Mouse (Mus musculus): ENCODE results near the gene Exoc6.

Exoc6 gene

GRCm38 (mm10) chr19:37689478-37689877, 139.3 kb downstream of the Exoc6 start:
- DNase-seq (ENCODE audit: extremely low spot score): no peak

GRCm38 (mm10) chr19:37690716-37691115, 140.5 kb downstream of the Exoc6 start:
- peak; percentile 75 for DNase-seq (ENCODE audit: extremely low spot score)

- DNase-seq (ENCODE audit: extremely low spot score): peak; percentile 57
These were observed 142.7 kb downstream of the Exoc6 start for GRCm38 (mm10) chr19:37692879-37693278.

- DNase-seq (ENCODE audit: extremely low spot score): no peak
These were observed 144.9 kb downstream of the Exoc6 start for GRCm38 (mm10) chr19:37695146-37695545.

- DNase-seq (ENCODE audit: extremely low spot score): peak; percentile 80
These were observed 145.8 kb downstream of the Exoc6 start for GRCm38 (mm10) chr19:37695762-37696602.

- peak; percentile 38 for DNase-seq (ENCODE audit: extremely low spot score)
These were observed 146.6 kb downstream of the Exoc6 start for GRCm38 (mm10) chr19:37696603-37697334.

- DNase-seq (ENCODE audit: extremely low spot score): no peak
These were observed 147.1 kb downstream of the Exoc6 start for GRCm38 (mm10) chr19:37697335-37697636.

GRCm38 (mm10) chr19:37697651-37698272, 147.5 kb downstream of the Exoc6 start, which contains the start of gene Cyp26a1:
Gene Cyp26a1 (plus strand): TSS chr19:37697798.
- peak; percentile 60 for DNase-seq (ENCODE audit: extremely low spot score)

- peak; percentile 52 for DNase-seq (ENCODE audit: extremely low spot score)
These were observed 148.3 kb downstream of the Exoc6 start for GRCm38 (mm10) chr19:37698273-37699160.

- DNase-seq (ENCODE audit: extremely low spot score): no peak
These were observed 149.5 kb downstream of the Exoc6 start for GRCm38 (mm10) chr19:37699711-37700110.

- no peak for DNase-seq (ENCODE audit: extremely low spot score)
These were observed 152.3 kb downstream of the Exoc6 start for GRCm38 (mm10) chr19:37702377-37703076.

- peak; percentile 77 for DNase-seq (ENCODE audit: extremely low spot score)
These were observed 153.8 kb downstream of the Exoc6 start for GRCm38 (mm10) chr19:37703902-37704509.

- no peak for DNase-seq (ENCODE audit: extremely low spot score)
These were observed 155.5 kb downstream of the Exoc6 start for GRCm38 (mm10) chr19:37705722-37706121.

GRCm38 (mm10) chr19:37714681-37715080, 164.5 kb downstream of the Exoc6 start:
- no peak for DNase-seq (ENCODE audit: extremely low spot score)

GRCm38 (mm10) chr19:37715980-37716379, 165.8 kb downstream of the Exoc6 start:
- no peak for DNase-seq (ENCODE audit: extremely low spot score)

- DNase-seq (ENCODE audit: extremely low spot score): no peak
These were observed 166.4 kb downstream of the Exoc6 start for GRCm38 (mm10) chr19:37716524-37717175.

- no peak for DNase-seq (ENCODE audit: extremely low spot score)
These were observed 168.9 kb downstream of the Exoc6 start for GRCm38 (mm10) chr19:37719166-37719565.

- DNase-seq (ENCODE audit: extremely low spot score): no peak
These were observed 174.4 kb downstream of the Exoc6 start for GRCm38 (mm10) chr19:37724591-37724990.

- DNase-seq (ENCODE audit: extremely low spot score): no peak
These were observed 176.4 kb downstream of the Exoc6 start for GRCm38 (mm10) chr19:37726585-37726984.

GRCm38 (mm10) chr19:37727366-37727765, 177.1 kb downstream of the Exoc6 start:
- DNase-seq (ENCODE audit: extremely low spot score): no peak
